Mouse (Mus musculus): Measurements from ENCODE around the gene Slc3a2. TPM values are rescaled to one million over a fixed set of nuclear protein-coding genes. Genes with fewer than 3 reads are reported as not detected.
A peak's percentile ranks its signal among the peaks of the same experiment; 100 is the strongest.

Slc3a2 gene
- polyA plus RNA-seq, 1 experiment from 2014 or later, result 124 TPM

GRCm38 (mm10) chr19:8716767-8717475 is 6.2 kb downstream of the Slc3a2 start:
- no peak overlapping the region for H3K4me3 ChIP-seq (replicated peaks)
- peaks cover 78% of the 10 kb centered on the region for H3K4me1 ChIP-seq (replicated peaks)
- H3K27me3 ChIP-seq, result no peaks in the 10 kb centered on the region
- peak overlapping the region; percentile 32; the same call in 1 of the 2 replicates for H3K9ac ChIP-seq
- peak overlapping the region; percentile 97 for H3K27ac ChIP-seq (replicated peaks)
- no peak for ATAC-seq (ENCODE audit: insufficient read depth)
- no peaks in the 10 kb centered on the region for H3K9me3 ChIP-seq (replicated peaks)
- WGBS (ENCODE audit: insufficient replicate concordance), result 68% methylated on average over 10 of the region's 10 CpGs
- H3K4me2 ChIP-seq, result no peak overlapping the region; the same call in 1 of the 2 replicates
- peaks cover 9% of the 10 kb centered on the region for H3K36me3 ChIP-seq (replicated peaks)

GRCm38 (mm10) chr19:8715868-8716766 is 7.1 kb downstream of the Slc3a2 start:
- WGBS (ENCODE audit: insufficient replicate concordance), result 62% methylated on average over 10 of the region's 10 CpGs
- H3K27ac ChIP-seq (replicated peaks), result peak overlapping the region; percentile 97
- ATAC-seq (ENCODE audit: insufficient read depth), result no peak; the same call in 1 of the 2 replicates
- no peaks in the 10 kb centered on the region for H3K27me3 ChIP-seq
- no peaks in the 10 kb centered on the region for H3K9me3 ChIP-seq (replicated peaks)
- peak overlapping the region; percentile 76 for H3K4me2 ChIP-seq
- peaks cover 17% of the 10 kb centered on the region for H3K36me3 ChIP-seq (replicated peaks)
- H3K4me3 ChIP-seq (replicated peaks), result peak overlapping the region; percentile 17; the same call in 1 of the 2 replicates
- H3K9ac ChIP-seq, result peak overlapping the region; percentile 37; the same call in 1 of the 2 replicates
- peaks cover 78% of the 10 kb centered on the region for H3K4me1 ChIP-seq (replicated peaks)

GRCm38 (mm10) chr19:8714653-8715481 is 8.3 kb downstream of the Slc3a2 start:
- WGBS (ENCODE audit: insufficient replicate concordance), result 31% methylated on average over 10 of the region's 10 CpGs
- Histone ChIP-seq H3K4me2 (peak overlapping the region; percentile 76), H3K36me3 (replicated peaks) (peaks cover 29% of the 10 kb centered on the region), H3K9ac (peak overlapping the region; percentile 56), H3K9me3 (replicated peaks) (no peaks in the 10 kb centered on the region), H3K4me1 (replicated peaks) (peaks cover 81% of the 10 kb centered on the region), H3K27ac (replicated peaks) (peak overlapping the region; percentile 97), H3K27me3 (no peaks in the 10 kb centered on the region), H3K4me3 (replicated peaks) (peak overlapping the region; percentile 91)
- peak; percentile 77 for ATAC-seq (ENCODE audit: insufficient read depth)

GRCm38 (mm10) chr19:8713997-8714652 is 9.0 kb downstream of the Slc3a2 start:
- Histone ChIP-seq H3K36me3 (replicated peaks) (peaks cover 37% of the 10 kb centered on the region), H3K9me3 (replicated peaks) (no peaks in the 10 kb centered on the region), H3K4me2 (peak overlapping the region; percentile 76), H3K4me3 (replicated peaks) (peak overlapping the region; percentile 91), H3K9ac (peak overlapping the region; percentile 93), H3K27ac (replicated peaks) (peak overlapping the region; percentile 97), H3K27me3 (no peaks in the 10 kb centered on the region), H3K4me1 (replicated peaks) (peaks cover 86% of the 10 kb centered on the region)
- WGBS (ENCODE audit: insufficient replicate concordance), result 4% methylated on average over 13 of the region's 13 CpGs
- peak; percentile 5; the same call in 1 of the 2 replicates for ATAC-seq (ENCODE audit: insufficient read depth)

GRCm38 (mm10) chr19:8713306-8713996 is 9.7 kb downstream of the Slc3a2 start:
- H3K9ac ChIP-seq, result peak overlapping the region; percentile 93
- H3K27me3 ChIP-seq, result no peaks in the 10 kb centered on the region
- peak overlapping the region; percentile 97 for H3K27ac ChIP-seq (replicated peaks)
- peak overlapping the region; percentile 76 for H3K4me2 ChIP-seq
- H3K4me1 ChIP-seq (replicated peaks), result peaks cover 87% of the 10 kb centered on the region
- under 1% methylated on average over 51 of the region's 51 CpGs for WGBS (ENCODE audit: insufficient replicate concordance)
- peak overlapping the region; percentile 91 for H3K4me3 ChIP-seq (replicated peaks)
- peaks cover 44% of the 10 kb centered on the region for H3K36me3 ChIP-seq (replicated peaks)
- no peaks in the 10 kb centered on the region for H3K9me3 ChIP-seq (replicated peaks)
- ATAC-seq (ENCODE audit: insufficient read depth), result peak; percentile 84

GRCm38 (mm10) chr19:8712870-8713305 is 10.3 kb downstream of the Slc3a2 start:
- H3K9me3 ChIP-seq (replicated peaks), result no peaks in the 10 kb centered on the region
- peaks cover 87% of the 10 kb centered on the region for H3K4me1 ChIP-seq (replicated peaks)
- H3K4me3 ChIP-seq (replicated peaks), result peak overlapping the region; percentile 91
- no peaks in the 10 kb centered on the region for H3K27me3 ChIP-seq
- peak overlapping the region; percentile 93 for H3K9ac ChIP-seq
- peak overlapping the region; percentile 97 for H3K27ac ChIP-seq (replicated peaks)
- peak; percentile 19 for ATAC-seq (ENCODE audit: insufficient read depth)
- peaks cover 49% of the 10 kb centered on the region for H3K36me3 ChIP-seq (replicated peaks)
- peak overlapping the region; percentile 76 for H3K4me2 ChIP-seq
- 1% methylated on average over 13 of the region's 13 CpGs for WGBS (ENCODE audit: insufficient replicate concordance)

- Histone ChIP-seq H3K4me1 (replicated peaks) (peaks cover 87% of the 10 kb centered on the region), H3K9me3 (replicated peaks) (no peaks in the 10 kb centered on the region), H3K36me3 (replicated peaks) (peaks cover 56% of the 10 kb centered on the region), H3K9ac (peak overlapping the region; percentile 93), H3K4me2 (peak overlapping the region; percentile 76), H3K4me3 (replicated peaks) (peak overlapping the region; percentile 91), H3K27ac (replicated peaks) (peak overlapping the region; percentile 97), H3K27me3 (no peaks in the 10 kb centered on the region)
- no peak for ATAC-seq (ENCODE audit: insufficient read depth)
- WGBS (ENCODE audit: insufficient replicate concordance), result 32% methylated on average over 10 of the region's 10 CpGs
Measured at GRCm38 (mm10) chr19:8711949-8712869, 11.0 kb downstream of the Slc3a2 start.

GRCm38 (mm10) chr19:8711506-8711905 is 11.7 kb downstream of the Slc3a2 start:
- H3K4me1 ChIP-seq (replicated peaks), result peaks cover 88% of the 10 kb centered on the region
- WGBS (ENCODE audit: insufficient replicate concordance), result 66% methylated on average over 4 of the region's 4 CpGs
- H3K27ac ChIP-seq (replicated peaks), result peak overlapping the region; percentile 97; the same call in 1 of the 2 replicates

GRCm38 (mm10) chr19:8710057-8710456 is 13.1 kb downstream of the Slc3a2 start:
- Histone ChIP-seq H3K9ac (no peak overlapping the region), H3K4me1 (replicated peaks) (peaks cover 77% of the 10 kb centered on the region), H3K36me3 (replicated peaks) (peaks cover 68% of the 10 kb centered on the region), H3K9me3 (replicated peaks) (no peaks in the 10 kb centered on the region), H3K4me2 (peak overlapping the region; percentile 76), H3K4me3 (replicated peaks) (peak overlapping the region; percentile 91), H3K27ac (replicated peaks) (0 out of 2 replicates have a peak overlapping the region, but pooled peaks have one; percentile 38), H3K27me3 (no peaks in the 10 kb centered on the region)
- WGBS (ENCODE audit: insufficient replicate concordance), result 96% methylated on average over 2 of the region's 2 CpGs
- no peak for ATAC-seq (ENCODE audit: insufficient read depth)

More at GRCm38 (mm10) chr19:8711506-8711905, 11.7 kb downstream of the Slc3a2 start:
- H3K9me3 ChIP-seq (replicated peaks), result no peaks in the 10 kb centered on the region
- peaks cover 63% of the 10 kb centered on the region for H3K36me3 ChIP-seq (replicated peaks)
- H3K27me3 ChIP-seq, result no peaks in the 10 kb centered on the region
- peak overlapping the region; percentile 93 for H3K9ac ChIP-seq
- H3K4me3 ChIP-seq (replicated peaks), result peak overlapping the region; percentile 91
- ATAC-seq (ENCODE audit: insufficient read depth), result no peak
- H3K4me2 ChIP-seq, result peak overlapping the region; percentile 76

All from liver, embryonic 15.5 days (tissue).